Mouse (Mus musculus) left cerebral cortex, postnatal 25 days (tissue): ENCODE measurements around the gene Neurl1b. TPM values are rescaled to one million over a fixed set of nuclear protein-coding genes. Genes with fewer than 3 reads are reported as not detected.

ENCODE experiments used
- DNase-seq, 2 experiments: peaks; one replicate each; pipeline ENCODE4 v3.0.0; 2022; ENCODE audit warnings: low spot score in 2 of 2, mixed read lengths in 1 of 2
- intact Hi-C: fragments of 180-260 bp; cut with DNase I; formaldehyde crosslinking; loops from one replicate; pipeline ENCODE4 v1.15.1; 2025
- total RNA-seq, 2 experiments: library from RNA; stranded (reverse); gene quantifications; 2 replicates each; pipeline ENCODE4 v1.2.3; 2021

The Neurl1b gene
- total RNA-seq, 2 experiments from 2014 or later, result 75.2 to 75.9 TPM

DNA sequence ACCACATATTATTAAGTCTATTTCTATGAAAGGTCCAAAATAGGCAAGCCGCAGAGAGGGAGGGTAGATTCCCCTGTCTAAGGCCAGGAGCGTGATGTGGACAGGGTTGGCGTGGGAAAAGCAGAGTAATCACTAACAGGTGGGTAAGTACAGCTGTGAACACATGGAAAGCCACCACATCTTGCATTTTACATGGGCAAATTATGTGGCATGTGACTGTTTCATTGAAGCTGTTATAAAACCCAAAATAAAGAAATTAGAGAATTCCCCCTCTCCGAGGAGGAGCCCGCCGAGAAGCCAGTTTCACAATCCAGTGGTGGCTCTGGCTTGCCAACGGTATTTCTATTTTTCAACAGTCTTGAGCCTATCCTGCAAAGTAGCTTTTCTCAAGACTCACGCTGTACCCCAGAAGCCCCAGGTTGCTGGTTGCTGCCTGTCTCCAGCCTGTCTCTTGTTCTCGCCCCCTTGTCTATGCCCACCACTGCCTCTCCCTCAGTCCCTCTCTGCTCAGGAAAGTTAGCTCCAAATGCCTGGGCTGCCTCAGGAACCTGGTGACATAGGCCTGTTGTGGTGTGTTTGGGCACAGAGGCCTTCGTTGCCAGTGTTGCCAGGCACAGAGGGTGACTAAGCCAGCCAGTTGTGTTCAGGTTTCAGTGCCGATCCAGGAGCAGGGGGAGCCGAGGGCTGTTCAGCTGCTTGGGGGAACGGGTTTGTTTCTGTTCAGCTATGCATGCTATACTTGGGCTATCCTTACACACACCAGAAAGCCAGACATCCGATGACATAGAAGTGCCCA is 70.2 kb downstream of the Neurl1b start:
- intact Hi-C loops, result no loop called here
- no peak for DNase-seq

DNA sequence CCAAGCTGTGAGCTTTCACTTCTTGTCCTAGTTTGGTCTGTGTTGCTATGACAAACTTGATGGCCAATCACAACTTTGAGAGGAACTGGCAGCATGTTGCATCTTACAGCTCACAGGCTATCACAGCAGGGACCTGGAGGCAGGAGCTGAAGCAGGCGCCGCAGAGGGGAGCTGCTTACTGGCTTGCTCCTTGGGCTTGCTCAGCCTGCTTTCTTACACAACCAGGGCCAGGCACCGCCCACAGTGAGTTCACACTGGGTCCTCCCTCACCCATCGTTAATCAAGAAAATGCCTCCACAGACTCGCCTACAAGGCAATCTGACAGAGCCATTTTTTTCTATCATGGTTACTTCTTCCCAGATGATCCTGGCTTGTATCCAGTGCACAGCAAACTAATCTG is 72.6 kb downstream of the Neurl1b start:
- intact Hi-C loops, result no loop called here
- no peak for DNase-seq

DNA sequence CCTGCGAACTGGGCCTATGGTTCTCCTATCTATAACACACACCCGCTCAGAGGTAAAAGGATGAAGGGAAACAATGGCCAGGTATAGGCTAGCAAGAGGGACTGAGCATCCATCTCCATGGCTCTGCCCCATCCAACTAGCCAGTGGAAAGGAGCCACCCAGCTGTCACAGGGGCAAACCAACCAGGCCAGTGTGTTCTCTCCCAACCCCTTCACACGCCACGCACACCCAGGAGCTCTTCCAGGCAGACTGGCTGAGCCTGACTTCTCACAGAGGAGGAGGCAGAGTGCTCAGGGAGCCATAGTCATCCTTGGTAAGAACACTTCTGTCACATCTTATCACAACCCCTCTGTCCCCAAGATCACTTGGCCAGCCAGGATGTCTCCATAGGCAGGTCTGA is 73.3 kb downstream of the Neurl1b start:
- intact Hi-C loops, result no loop called here
- no peak for DNase-seq

DNA sequence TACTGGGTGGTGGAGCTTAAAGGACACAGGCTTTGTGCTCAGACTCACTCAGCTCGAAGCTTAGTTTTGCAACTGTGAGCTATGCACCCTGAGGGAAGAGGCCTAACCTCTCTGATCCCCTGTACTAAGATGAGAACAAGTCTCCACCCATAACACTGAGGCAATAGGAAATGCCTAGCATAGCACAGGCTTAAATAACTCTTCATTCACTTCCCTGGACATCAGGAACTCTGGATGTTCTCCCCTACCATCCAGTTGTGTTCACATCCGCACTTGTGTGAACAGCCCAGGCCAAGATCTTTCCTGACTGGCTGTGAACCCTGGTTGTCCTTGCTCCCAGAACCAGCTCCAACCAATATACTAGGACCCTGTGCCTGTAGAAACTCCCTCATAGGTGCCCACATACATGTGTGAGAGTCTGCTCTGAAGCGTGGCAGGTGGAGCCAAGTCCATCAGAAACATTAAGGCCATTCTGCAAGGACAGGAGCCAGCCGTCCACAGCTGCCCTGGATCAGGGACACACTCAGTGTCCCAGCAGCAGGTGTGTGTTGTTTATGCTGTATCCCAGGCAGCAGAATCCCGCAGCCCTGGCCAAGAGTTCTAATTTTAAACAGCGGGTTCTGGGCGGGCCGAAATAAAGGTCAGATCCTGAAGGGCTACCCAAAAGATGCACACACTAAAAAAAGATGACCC is 74.2 kb downstream of the Neurl1b start:
- intact Hi-C loops, result no loop called here
- DNase-seq, result no peak

DNA sequence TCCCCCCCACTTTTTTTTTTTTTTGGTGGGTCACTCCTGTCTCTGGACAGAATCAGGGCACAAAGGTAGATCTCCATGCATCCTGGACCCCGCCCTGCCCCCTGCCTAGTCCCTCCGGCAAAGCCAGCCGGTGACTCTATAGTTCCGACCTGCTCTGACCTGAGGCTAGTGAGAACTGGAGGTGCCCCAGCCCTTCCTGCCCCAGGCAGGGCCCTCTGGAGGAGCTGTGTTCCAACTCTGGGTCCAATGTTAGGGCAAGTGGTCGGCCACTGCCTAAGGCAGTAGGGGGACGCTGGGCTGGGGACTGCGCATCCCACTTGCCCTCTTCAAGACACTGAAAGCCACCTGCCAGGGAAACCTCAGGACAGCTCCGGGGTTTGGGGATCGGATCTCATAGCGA is 75.4 kb downstream of the Neurl1b start:
- intact Hi-C loops, result no loop called here
- DNase-seq, result no peak

DNA sequence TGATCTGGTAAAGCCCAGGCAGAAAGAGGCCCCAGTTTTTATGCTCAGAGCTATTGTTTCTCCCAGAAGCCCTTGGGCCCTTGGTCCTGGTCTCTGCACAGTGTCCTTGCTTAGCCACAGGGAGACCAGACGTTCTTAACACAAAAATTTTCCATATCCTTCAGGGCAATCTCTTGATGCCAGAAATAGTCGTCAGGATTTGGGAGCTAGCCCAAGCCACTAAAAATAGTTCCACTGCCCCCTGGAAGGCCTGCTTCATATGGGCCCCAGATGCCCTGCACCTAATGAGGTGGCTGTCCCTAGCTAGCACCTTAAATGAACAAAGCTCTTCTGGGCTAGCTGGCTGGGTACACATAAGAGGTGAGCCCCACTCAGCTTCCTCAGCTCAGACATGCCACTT is 76.3 kb downstream of the Neurl1b start:
- intact Hi-C loops, result no loop called here
- DNase-seq, result no peak

DNA sequence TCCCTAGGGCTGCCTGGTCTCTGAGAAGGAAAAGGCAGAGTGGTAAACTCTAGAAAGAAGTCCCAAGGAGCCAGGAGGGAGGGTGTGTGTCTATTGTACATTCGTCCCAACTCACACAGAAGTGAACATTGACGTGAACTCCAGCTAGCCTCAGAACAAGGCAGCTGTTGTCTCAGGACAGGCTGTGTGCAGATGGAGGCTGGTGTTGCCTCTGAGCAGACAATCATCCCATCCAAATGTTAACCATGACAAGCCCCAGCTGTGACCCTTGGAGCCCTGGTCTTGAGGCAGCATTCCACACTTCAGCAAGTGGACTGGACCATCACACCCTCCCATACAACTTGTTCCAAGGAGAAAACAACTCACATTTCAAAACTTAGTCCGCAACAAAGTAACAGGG is 77.6 kb downstream of the Neurl1b start:
- no peak for DNase-seq
- intact Hi-C loops, result no loop called here

DNA sequence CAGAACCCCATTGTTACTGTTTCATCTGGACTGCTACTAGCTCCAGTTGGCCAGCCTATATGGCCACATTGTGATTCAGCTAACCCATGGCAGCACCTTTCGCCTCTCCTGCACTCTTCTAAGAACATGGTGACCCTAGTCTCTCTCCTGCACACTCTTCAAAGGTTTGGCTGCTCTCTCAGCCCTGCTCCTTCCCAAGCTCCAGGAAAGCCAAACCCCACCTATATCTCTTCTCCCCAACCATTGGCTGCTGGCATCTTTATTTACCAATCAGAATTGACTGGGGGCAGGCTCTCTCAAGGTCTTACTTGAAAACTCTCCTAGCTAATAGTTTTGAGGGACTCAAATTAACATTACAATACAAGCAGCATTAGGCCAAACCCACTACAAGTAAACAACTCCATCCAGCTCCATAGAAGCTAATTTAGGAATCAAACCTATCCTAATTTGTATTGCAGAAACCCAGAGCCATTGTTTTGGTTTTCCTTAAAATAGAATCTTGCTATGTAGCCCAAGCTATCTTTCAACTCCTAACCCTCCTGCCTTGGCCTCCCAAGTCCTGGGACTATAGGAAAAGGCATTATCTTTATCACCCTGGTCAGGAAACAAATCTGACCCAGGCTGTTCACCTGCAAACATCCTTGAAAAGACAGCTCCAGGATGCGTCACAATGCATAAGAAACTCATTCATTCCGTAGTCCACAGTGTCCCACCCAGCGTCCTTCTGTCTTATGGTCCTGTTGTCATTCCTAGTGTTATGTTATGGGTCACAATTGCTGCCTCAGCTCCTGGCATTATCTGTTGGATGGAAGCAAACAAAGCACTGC is 80.2 kb downstream of the Neurl1b start:
- DNase-seq, result no peak
- intact Hi-C loops, result no loop called here

Other genes with a start within 250 kb of the Neurl1b start
- gene Pdia2, start 215.7 kb upstream of the Neurl1b start, total RNA-seq, result under 1 TPM; 0.32 to 0.73 TPM
- 10 to 100 TPM; 36.6 to 43.5 TPM for gene Rgs11, start 211.9 kb upstream of the Neurl1b start, total RNA-seq
- 100 to 1,000 TPM; 103 to 107 TPM for gene Arhgdig, start 207.0 kb upstream of the Neurl1b start, total RNA-seq
- 10 to 100 TPM; 13.9 to 14.2 TPM for gene Fam234a, start 170.6 kb upstream of the Neurl1b start, total RNA-seq
- 10 to 100 TPM; 78.1 to 84.7 TPM for gene Luc7l, start 161.9 kb upstream of the Neurl1b start, total RNA-seq
- gene Ergic1, start 146.7 kb downstream of the Neurl1b start, total RNA-seq, result 100 to 1,000 TPM; 163 to 168 TPM
- 10 to 100 TPM; 32.7 to 47.7 TPM for gene Dusp1, start 147.3 kb downstream of the Neurl1b start, total RNA-seq
- 10 to 100 TPM; 40.7 to 41.7 TPM for gene Atp6v0e, start 248.4 kb downstream of the Neurl1b start, total RNA-seq